Mouse (Mus musculus): Measurements from ENCODE around the gene Atp2c2.

- TF ChIP-seq CTCF (IDR thresholded peaks at IDR 0.05; ENCODE audit: extremely low read depth, insufficient read length, insufficient replicate concordance, low read depth, low read length) = no peak
- TF ChIP-seq POLR2A (IDR thresholded peaks at IDR 0.05; ENCODE audit: low read depth, low read length) = no peak
Observed at GRCm38 (mm10) chr8:119697163-119697562, 2.6 kb upstream of the Atp2c2 start.
